Mouse (Mus musculus): ENCODE measurements at regions not wholly inside any gene's neighbourhood (a gene's known extent, or its start where the extent isn't known, plus 50 kb on each side); places are given as distances from the start of the nearest gene placed in this dataset.
A peak's percentile ranks its signal among the peaks of the same experiment; 100 is the strongest.

DNA sequence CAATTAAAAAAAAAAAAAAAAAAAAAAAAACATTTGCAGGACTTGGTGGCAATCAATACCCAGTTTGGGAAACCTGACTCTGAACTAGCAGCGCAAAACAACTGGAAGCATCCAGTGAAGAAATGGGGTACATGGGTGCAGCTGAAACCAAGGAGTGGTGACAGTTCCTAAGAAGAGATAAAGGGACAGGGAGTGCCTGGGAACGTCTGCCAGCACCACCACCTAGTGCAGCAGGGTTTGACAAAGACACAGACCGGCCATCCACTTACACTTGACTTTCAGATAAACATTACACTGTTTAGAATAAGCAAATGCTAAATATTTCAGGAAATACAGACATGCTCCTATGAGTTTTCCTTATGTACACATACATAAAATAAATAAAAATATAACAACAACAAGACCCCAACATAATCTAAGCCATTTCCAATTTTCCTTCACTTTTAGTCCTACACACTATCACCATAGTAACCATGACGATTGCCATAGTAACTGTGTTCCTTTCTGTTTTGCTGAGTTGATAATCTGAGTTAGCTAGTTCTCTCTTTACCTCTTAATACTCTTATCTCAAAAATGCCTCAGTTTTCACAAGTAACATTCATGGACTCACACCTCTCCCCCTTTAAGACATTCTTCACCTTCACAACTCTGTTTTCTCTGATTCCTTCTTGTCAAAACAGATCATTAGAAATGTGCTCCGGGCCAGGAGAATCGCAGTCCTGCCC, 80.3 kb downstream of the Ackr3 start:
- WGBS = 56% methylated on average over 6 of the region's 6 CpGs
- no peaks in the 10 kb centered on the region for H3K36me3 ChIP-seq (ENCODE audit: control insufficient read depth, insufficient read depth, low read length)
- no peak overlapping the region for H3K4me2 ChIP-seq (ENCODE audit: low read length)
- H3K9me3 ChIP-seq (replicated peaks; ENCODE audit: control insufficient read depth, low read length, poor library complexity, severe bottlenecking) = no peaks in the 10 kb centered on the region
- H3K9ac ChIP-seq (ENCODE audit: low read depth, low read length) = no peak overlapping the region
- peaks cover 33% of the 10 kb centered on the region for H3K4me1 ChIP-seq (ENCODE audit: control insufficient read depth, insufficient read depth, low read length)
- peak; percentile 58; the same call in 1 of the 2 replicates for ATAC-seq
- peak overlapping the region; percentile 82 for H3K27ac ChIP-seq (ENCODE audit: low read length)
- no peak overlapping the region for H3K4me3 ChIP-seq (ENCODE audit: low read depth, low read length)
- no peaks in the 10 kb centered on the region for H3K27me3 ChIP-seq (ENCODE audit: control insufficient read depth, insufficient read depth, low read depth, low read length)

DNA sequence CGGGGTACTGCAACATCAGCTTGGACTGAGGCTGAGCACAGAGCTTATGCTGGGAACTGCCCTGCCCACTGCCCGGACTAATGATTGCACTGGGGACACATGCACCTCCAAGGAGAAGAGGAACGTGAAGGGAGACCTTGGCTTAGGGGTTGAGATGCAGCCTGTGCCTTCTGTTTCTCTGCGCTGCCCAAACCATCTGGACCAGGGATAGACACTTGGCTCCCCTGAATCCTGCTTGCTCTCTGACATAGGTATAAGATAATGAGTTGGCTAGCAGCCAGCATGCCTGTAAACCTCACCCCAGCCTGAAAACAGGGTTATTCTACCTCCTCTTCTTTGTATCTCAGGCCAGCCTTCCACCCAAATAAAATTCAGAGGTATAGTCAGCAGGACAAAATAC, 81.5 kb downstream of the Ackr3 start:
- no peak for ATAC-seq
- no peaks in the 10 kb centered on the region for H3K9me3 ChIP-seq (replicated peaks; ENCODE audit: control insufficient read depth, low read length, poor library complexity, severe bottlenecking)
- WGBS = 19% methylated on average over 4 of the region's 4 CpGs
- H3K27ac ChIP-seq (ENCODE audit: low read length) = peak overlapping the region; percentile 82; the same call in 1 of the 2 replicates
- H3K4me2 ChIP-seq (ENCODE audit: low read length) = no peak overlapping the region
- no peak overlapping the region for H3K4me3 ChIP-seq (ENCODE audit: low read depth, low read length)
- H3K36me3 ChIP-seq (ENCODE audit: control insufficient read depth, insufficient read depth, low read length) = no peaks in the 10 kb centered on the region
- H3K27me3 ChIP-seq (ENCODE audit: control insufficient read depth, insufficient read depth, low read depth, low read length) = no peaks in the 10 kb centered on the region
- peaks cover 42% of the 10 kb centered on the region for H3K4me1 ChIP-seq (ENCODE audit: control insufficient read depth, insufficient read depth, low read length)
- no peak overlapping the region for H3K9ac ChIP-seq (ENCODE audit: low read depth, low read length)

DNA sequence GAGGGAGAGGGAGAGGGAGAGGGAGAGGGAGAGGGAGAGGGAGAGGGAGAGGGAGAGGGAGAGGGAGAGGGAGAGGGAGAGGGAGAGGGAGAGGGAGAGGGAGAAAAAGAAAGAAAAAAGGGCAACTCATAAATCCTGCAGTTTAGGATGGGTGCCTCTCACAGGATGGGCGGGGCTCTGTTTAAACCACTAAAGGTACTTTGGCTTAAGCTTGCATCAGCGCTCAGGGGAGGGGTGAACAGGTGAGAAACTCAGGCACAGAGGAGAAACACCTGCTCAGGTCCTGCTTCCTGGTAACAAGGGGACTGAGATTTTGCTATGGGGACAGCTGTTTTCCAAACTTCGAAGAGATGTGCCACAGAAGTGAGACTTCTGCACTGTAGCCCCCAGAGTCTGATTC, 83.5 kb downstream of the Ackr3 start:
- Histone ChIP-seq H3K4me1 (ENCODE audit: control insufficient read depth, insufficient read depth, low read length) (peaks cover 50% of the 10 kb centered on the region), H3K4me3 (ENCODE audit: low read depth, low read length) (no peak overlapping the region), H3K27me3 (ENCODE audit: control insufficient read depth, insufficient read depth, low read depth, low read length) (no peaks in the 10 kb centered on the region), H3K9ac (ENCODE audit: low read depth, low read length) (no peak overlapping the region), H3K9me3 (replicated peaks; ENCODE audit: control insufficient read depth, low read length, poor library complexity, severe bottlenecking) (no peaks in the 10 kb centered on the region), H3K36me3 (ENCODE audit: control insufficient read depth, insufficient read depth, low read length) (no peaks in the 10 kb centered on the region), H3K27ac (ENCODE audit: low read length) (no peak overlapping the region), H3K4me2 (ENCODE audit: low read length) (no peak overlapping the region)
- WGBS = 88% methylated on average over 3 of the region's 3 CpGs
- no peak for ATAC-seq

DNA sequence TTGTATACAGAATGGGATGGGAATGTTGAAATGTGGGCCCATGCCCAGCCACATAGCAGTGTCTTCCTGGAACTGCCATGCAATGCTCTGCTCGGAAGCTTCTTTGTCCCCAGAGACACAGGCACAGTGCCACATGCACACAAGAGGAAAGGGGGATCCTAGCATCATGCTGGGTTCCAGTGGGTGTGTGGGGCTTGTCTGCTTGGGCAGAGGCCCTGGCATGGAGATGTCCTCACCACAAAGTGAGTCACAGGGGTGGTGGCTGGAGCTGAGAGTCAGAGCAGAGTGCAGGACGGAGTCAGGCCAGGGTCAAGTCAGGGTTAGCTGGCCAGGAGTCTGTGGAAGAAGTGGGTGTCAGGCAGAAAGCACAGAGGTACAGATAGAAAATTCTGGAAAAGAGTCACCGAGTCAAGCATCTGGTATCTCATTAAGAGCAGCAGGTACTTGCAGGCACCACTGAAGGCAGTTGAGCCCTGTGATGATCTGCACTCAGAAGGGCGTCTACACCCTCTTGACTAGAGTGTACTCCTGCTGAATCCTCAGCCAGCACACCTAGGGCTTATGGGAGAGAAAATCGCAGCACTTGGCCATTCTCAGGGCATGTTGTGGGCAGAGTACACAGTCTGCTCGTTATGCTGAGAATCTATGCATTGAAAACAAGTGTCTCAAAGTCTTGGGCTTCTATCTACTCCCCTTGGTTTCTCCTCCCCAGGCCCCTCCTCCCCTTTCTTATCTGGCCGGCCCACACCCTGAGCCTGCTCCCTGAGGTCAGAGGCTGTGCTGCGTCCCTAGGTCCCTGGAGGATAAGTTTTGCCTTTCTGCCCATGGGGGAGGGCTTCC, 85.3 kb downstream of the Ackr3 start:
- Histone ChIP-seq H3K9me3 (replicated peaks; ENCODE audit: control insufficient read depth, low read length, poor library complexity, severe bottlenecking) (no peaks in the 10 kb centered on the region), H3K4me1 (ENCODE audit: control insufficient read depth, insufficient read depth, low read length) (peaks cover 34% of the 10 kb centered on the region), H3K27me3 (ENCODE audit: control insufficient read depth, insufficient read depth, low read depth, low read length) (no peaks in the 10 kb centered on the region), H3K27ac (ENCODE audit: low read length) (no peak overlapping the region), H3K4me3 (ENCODE audit: low read depth, low read length) (no peak overlapping the region), H3K4me2 (ENCODE audit: low read length) (no peak overlapping the region), H3K36me3 (ENCODE audit: control insufficient read depth, insufficient read depth, low read length) (no peaks in the 10 kb centered on the region), H3K9ac (ENCODE audit: low read depth, low read length) (no peak overlapping the region)
- WGBS = 54% methylated on average over 8 of the region's 8 CpGs
- no peak for ATAC-seq

DNA sequence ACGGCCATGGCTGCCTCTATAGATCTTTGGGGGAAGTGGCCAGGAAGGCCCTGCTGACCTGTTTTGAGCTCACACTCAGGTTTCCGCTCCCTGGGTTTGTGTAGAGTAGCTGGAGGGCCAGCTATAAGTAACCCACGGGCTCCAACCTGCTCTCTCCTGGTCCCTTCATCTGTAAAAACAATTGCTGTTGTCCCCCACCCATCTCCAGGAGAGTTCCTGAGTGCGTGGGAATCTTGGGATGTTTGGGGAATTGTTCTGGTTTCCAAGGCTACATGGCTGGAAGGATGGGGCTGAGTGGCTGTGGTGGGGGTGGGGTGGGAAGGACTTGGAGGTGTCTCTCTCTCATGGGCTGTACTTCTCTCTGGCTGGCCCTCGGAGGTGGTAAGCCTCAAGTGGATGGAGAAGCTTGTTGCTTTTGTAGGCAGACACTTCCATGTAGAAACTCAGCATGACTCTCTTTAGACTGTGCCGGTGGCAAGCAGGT, 86.0 kb downstream of the Ackr3 start:
- Histone ChIP-seq H3K27ac (ENCODE audit: low read length) (peak overlapping the region; percentile 50), H3K4me1 (ENCODE audit: control insufficient read depth, insufficient read depth, low read length) (peaks cover 28% of the 10 kb centered on the region), H3K9me3 (replicated peaks; ENCODE audit: control insufficient read depth, low read length, poor library complexity, severe bottlenecking) (no peaks in the 10 kb centered on the region), H3K4me2 (ENCODE audit: low read length) (no peak overlapping the region), H3K36me3 (ENCODE audit: control insufficient read depth, insufficient read depth, low read length) (no peaks in the 10 kb centered on the region), H3K27me3 (ENCODE audit: control insufficient read depth, insufficient read depth, low read depth, low read length) (no peaks in the 10 kb centered on the region), H3K9ac (ENCODE audit: low read depth, low read length) (no peak overlapping the region), H3K4me3 (ENCODE audit: low read depth, low read length) (no peak overlapping the region)
- WGBS = 11% methylated on average over 6 of the region's 6 CpGs
- ATAC-seq = peak; percentile 28

DNA sequence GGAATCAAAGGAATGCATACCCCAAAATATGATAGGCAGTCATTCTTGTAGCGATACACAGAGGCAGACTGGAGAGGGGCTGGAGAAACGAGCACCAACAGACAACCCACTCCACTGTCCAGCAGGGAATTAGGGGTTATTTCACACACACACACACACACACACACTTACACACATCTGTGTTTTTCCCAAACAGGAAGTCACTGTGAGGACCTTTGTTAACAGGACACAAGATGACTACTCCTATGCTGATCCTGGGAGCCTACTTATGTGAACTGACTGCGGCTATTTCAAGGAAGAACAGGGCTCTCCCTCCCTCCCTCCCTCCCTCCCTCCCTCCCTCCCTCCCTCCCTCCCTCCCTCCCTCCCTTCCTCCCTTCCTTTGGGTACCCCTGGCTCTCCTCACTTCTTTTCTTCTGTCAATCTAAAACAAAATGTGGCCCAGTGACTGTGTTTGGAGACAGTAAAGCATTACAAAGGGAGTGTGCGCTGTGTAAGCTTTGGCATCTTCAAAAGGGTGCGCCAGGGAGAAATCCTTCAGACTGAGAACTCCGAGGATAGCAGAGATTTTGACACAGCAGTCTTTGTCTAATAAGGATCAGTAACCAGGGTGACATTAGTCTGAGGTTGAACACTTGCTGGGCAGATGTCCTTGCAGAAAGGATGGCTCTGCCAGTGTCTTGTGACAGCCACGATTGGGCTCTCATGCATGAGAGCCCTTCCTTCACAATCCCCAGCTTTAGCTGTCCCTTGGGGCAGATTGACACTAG, 86.8 kb downstream of the Ackr3 start:
- Histone ChIP-seq H3K9me3 (replicated peaks; ENCODE audit: control insufficient read depth, low read length, poor library complexity, severe bottlenecking) (no peaks in the 10 kb centered on the region), H3K4me1 (ENCODE audit: control insufficient read depth, insufficient read depth, low read length) (peaks cover 19% of the 10 kb centered on the region), H3K9ac (ENCODE audit: low read depth, low read length) (no peak overlapping the region), H3K4me2 (ENCODE audit: low read length) (no peak overlapping the region), H3K27ac (ENCODE audit: low read length) (peak overlapping the region; percentile 50), H3K4me3 (ENCODE audit: low read depth, low read length) (no peak overlapping the region), H3K27me3 (ENCODE audit: control insufficient read depth, insufficient read depth, low read depth, low read length) (no peaks in the 10 kb centered on the region; the same call in 1 of the 2 replicates), H3K36me3 (ENCODE audit: control insufficient read depth, insufficient read depth, low read length) (no peaks in the 10 kb centered on the region)
- ATAC-seq = peak; percentile 64
- WGBS = 12% methylated on average over 7 of the region's 7 CpGs

DNA sequence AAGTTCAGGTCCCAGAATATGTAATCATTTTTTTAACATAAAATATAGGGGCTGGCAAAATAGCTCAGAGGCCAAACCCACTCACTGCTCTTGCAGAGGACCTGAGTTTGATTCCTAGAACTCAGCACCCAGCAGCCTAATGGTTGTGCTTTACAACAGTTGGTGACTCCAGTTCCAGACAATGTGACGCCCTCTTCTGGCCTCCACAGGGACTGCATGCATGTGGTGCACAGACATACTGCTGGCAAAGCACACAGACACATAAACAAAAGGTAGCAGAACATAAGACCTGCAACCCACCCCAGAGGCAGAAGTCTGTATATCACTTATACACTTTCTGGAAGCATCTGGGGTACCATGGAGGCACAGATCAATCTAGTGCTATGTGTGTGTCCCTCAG, 87.5 kb downstream of the Ackr3 start:
- no peaks in the 10 kb centered on the region for H3K36me3 ChIP-seq (ENCODE audit: control insufficient read depth, insufficient read depth, low read length)
- no peaks in the 10 kb centered on the region for H3K9me3 ChIP-seq (replicated peaks; ENCODE audit: control insufficient read depth, low read length, poor library complexity, severe bottlenecking)
- H3K4me2 ChIP-seq (ENCODE audit: low read length) = no peak overlapping the region
- 62% methylated on average over 1 of the region's 1 CpGs for WGBS
- no peak overlapping the region for H3K9ac ChIP-seq (ENCODE audit: low read depth, low read length)
- H3K27me3 ChIP-seq (ENCODE audit: control insufficient read depth, insufficient read depth, low read depth, low read length) = no peaks in the 10 kb centered on the region; the same call in 1 of the 2 replicates
- ATAC-seq = no peak
- peaks cover 16% of the 10 kb centered on the region for H3K4me1 ChIP-seq (ENCODE audit: control insufficient read depth, insufficient read depth, low read length)
- H3K4me3 ChIP-seq (ENCODE audit: low read depth, low read length) = no peak overlapping the region
- H3K27ac ChIP-seq (ENCODE audit: low read length) = no peak overlapping the region

DNA sequence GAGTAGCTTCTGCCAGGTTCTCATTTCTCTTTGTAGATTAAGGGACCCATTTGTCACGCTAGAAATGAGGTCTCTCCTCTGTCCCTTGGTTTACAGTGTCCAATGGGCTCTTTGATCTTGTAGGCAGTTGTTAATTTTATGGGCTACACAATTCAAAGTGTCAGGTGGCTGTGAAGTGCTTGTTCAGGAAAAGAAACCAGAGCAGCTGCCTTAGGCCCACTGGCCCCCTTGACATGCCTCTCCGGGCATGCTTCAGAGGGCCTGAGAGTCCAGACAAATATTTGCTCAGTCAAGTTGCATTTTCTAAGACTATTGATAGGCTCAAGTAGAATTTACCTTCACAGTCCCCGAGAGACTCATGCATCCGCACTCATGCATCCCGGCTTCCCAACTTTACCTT, 94.0 kb downstream of the Ackr3 start:
- Histone ChIP-seq H3K4me1 (ENCODE audit: control insufficient read depth, insufficient read depth, low read length) (no peaks in the 10 kb centered on the region), H3K4me2 (ENCODE audit: low read length) (no peak overlapping the region), H3K36me3 (ENCODE audit: control insufficient read depth, insufficient read depth, low read length) (no peaks in the 10 kb centered on the region), H3K27me3 (ENCODE audit: control insufficient read depth, insufficient read depth, low read depth, low read length) (no peaks in the 10 kb centered on the region; the same call in 1 of the 2 replicates), H3K9me3 (replicated peaks; ENCODE audit: control insufficient read depth, low read length, poor library complexity, severe bottlenecking) (no peaks in the 10 kb centered on the region), H3K4me3 (ENCODE audit: low read depth, low read length) (no peak overlapping the region), H3K9ac (ENCODE audit: low read depth, low read length) (no peak overlapping the region), H3K27ac (ENCODE audit: low read length) (no peak overlapping the region)
- ATAC-seq = no peak
- 66% methylated on average over 5 of the region's 5 CpGs for WGBS

Data from midbrain, embryonic 16.5 days (tissue).